Mouse (Mus musculus) frontal cortex, adult (tissue): ENCODE measurements around the gene Rae1.
A peak's percentile ranks its signal among the peaks of the same experiment; 100 is the strongest.

Source experiments
- ATAC-seq: cut with Nextera tagmentation; 2 replicates; pipeline ENCODE4 v1.9.2; 2017; ENCODE audit warnings: mild to moderate bottlenecking, moderate library complexity, mixed read lengths; ENCODE audit not compliant: low TSS enrichment

The Rae1 gene

GRCm38 (mm10) chr2:172996207-172996606 lies 3.7 kb upstream of the Rae1 start:
- no peak for ATAC-seq

GRCm38 (mm10) chr2:172997748-172998147 lies 2.2 kb upstream of the Rae1 start:
- ATAC-seq, result no peak

- no peak for ATAC-seq
These were observed 1.4 kb upstream of the Rae1 start for GRCm38 (mm10) chr2:172998478-172998877.

GRCm38 (mm10) chr2:173000285-173000652 lies 352 bp downstream of the Rae1 start:
- ATAC-seq, result peak; percentile 75

GRCm38 (mm10) chr2:173000921-173001320 lies 1.0 kb downstream of the Rae1 start:
- peak; percentile 31; the same call in 1 of the 2 replicates for ATAC-seq

- ATAC-seq, result no peak
These were observed 3.8 kb downstream of the Rae1 start for GRCm38 (mm10) chr2:173003737-173004136.

- ATAC-seq, result no peak
These were observed 10.4 kb downstream of the Rae1 start for GRCm38 (mm10) chr2:173010220-173010717.

GRCm38 (mm10) chr2:173011440-173011839 lies 11.5 kb downstream of the Rae1 start:
- ATAC-seq, result no peak

- no peak for ATAC-seq
These were observed 14.9 kb downstream of the Rae1 start for GRCm38 (mm10) chr2:173014741-173015287.

GRCm38 (mm10) chr2:173017940-173018339 lies 18.0 kb downstream of the Rae1 start:
- ATAC-seq, result no peak

GRCm38 (mm10) chr2:173018618-173019017 lies 18.7 kb downstream of the Rae1 start:
- no peak for ATAC-seq

- no peak for ATAC-seq
These were observed 19.4 kb downstream of the Rae1 start for GRCm38 (mm10) chr2:173019322-173019721.

GRCm38 (mm10) chr2:173019790-173020189 lies 19.9 kb downstream of the Rae1 start:
- peak; percentile 71 for ATAC-seq

- ATAC-seq, result no peak
These were observed 20.5 kb downstream of the Rae1 start, which contains the start of gene Rbm38 for GRCm38 (mm10) chr2:173020430-173020829. Gene Rbm38, plus strand, starts transcription at chr2:173020498.

GRCm38 (mm10) chr2:173021633-173022055 lies 21.7 kb downstream of the Rae1 start:
- ATAC-seq, result peak; percentile 84

GRCm38 (mm10) chr2:173022056-173022681 lies 22.3 kb downstream of the Rae1 start:
- ATAC-seq, result 0 out of 2 replicates have a peak, but pooled peaks have one; percentile 5

GRCm38 (mm10) chr2:173022813-173023212 lies 22.9 kb downstream of the Rae1 start:
- ATAC-seq, result no peak

GRCm38 (mm10) chr2:173023371-173023851 lies 23.5 kb downstream of the Rae1 start:
- ATAC-seq, result no peak

- no peak for ATAC-seq
These were observed 24.0 kb downstream of the Rae1 start for GRCm38 (mm10) chr2:173023966-173024365.

GRCm38 (mm10) chr2:173024392-173024791 lies 24.5 kb downstream of the Rae1 start:
- ATAC-seq, result no peak

GRCm38 (mm10) chr2:173024938-173025337 lies 25.0 kb downstream of the Rae1 start:
- no peak for ATAC-seq

- no peak for ATAC-seq
These were observed 26.4 kb downstream of the Rae1 start for GRCm38 (mm10) chr2:173026286-173026685.

- ATAC-seq, result no peak
These were observed 26.8 kb downstream of the Rae1 start for GRCm38 (mm10) chr2:173026688-173027131.
